Mouse (Mus musculus) neural tube, embryonic 12.5 days (tissue): ENCODE results near the gene Aldh1l1. TPM values are rescaled to one million over a fixed set of nuclear protein-coding genes. Genes with fewer than 3 reads are reported as not detected.

Experiments used
- ATAC-seq: fragments of 200-750 bp; cut with Nextera tagmentation; 2 replicates; pipeline ENCODE4 v1.8.0; 2017; ENCODE audit warnings: low read depth, mild to moderate bottlenecking, moderate TSS enrichment, moderate library complexity; ENCODE audit not compliant: low FRiP score
- H3K27ac ChIP-seq: fragments of 300-500 bp; sonication (generic); 2 replicates; pipeline ENCODE4 v1.5.1; 2016
- H3K27me3 ChIP-seq: fragments of 300-500 bp; sonication (generic); replicated peaks from 2 replicates; pipeline ENCODE4 v1.6.1; 2016; ENCODE audit warnings: mild to moderate bottlenecking
- H3K36me3 ChIP-seq: fragments of 300-500 bp; sonication (generic); 2 replicates; pipeline ENCODE4 v1.6.1; 2016; ENCODE audit warnings: mild to moderate bottlenecking
- H3K4me1 ChIP-seq: fragments of 300-500 bp; sonication (generic); 2 replicates; pipeline ENCODE4 v1.6.1; 2016
- H3K4me2 ChIP-seq: fragments of 300-500 bp; sonication (generic); replicated peaks from 2 replicates; pipeline ENCODE4 v1.6.1; 2016; ENCODE audit warnings: mild to moderate bottlenecking
- H3K4me3 ChIP-seq: fragments of 300-500 bp; sonication (generic); 2 replicates; pipeline ENCODE4 v1.5.1; 2016
- H3K9ac ChIP-seq: fragments of 300-500 bp; sonication (generic); 2 replicates; pipeline ENCODE4 v1.6.1; 2016; ENCODE audit warnings: mild to moderate bottlenecking
- H3K9me3 ChIP-seq: fragments of 300-500 bp; sonication (generic); 2 replicates; pipeline ENCODE4 v1.6.1; 2016; ENCODE audit warnings: mild to moderate bottlenecking
- WGBS: fragments of 180-500 bp; shearing (Covaris S2); methylation state at CpG from one replicate; pipeline ENCODE4 v1.1.7; 2016; 5-methylcytosine and 5-hydroxymethylcytosine counted together
- polyA plus RNA-seq: library from polyadenylated mRNA; unstranded; fragments of >200 nt; fragmentation: Nextera tagmentation; extraction: Ambion mirVana; gene quantifications from 2 replicates; pipeline ENCODE4 v1.2.1, GENCODE M21; 2016

Aldh1l1 gene
- polyA plus RNA-seq, 1 experiment from 2014 or later = 9.5 TPM

- H3K36me3 ChIP-seq = no peaks in the 10 kb centered on the region
- no peak for ATAC-seq
- H3K27ac ChIP-seq = 0 out of 2 replicates have a peak overlapping the region, but pooled peaks have one; percentile 38
Measured at GRCm38 (mm10) chr6:90540520-90540919, 54.3 kb downstream of the Aldh1l1 start.

DNA sequence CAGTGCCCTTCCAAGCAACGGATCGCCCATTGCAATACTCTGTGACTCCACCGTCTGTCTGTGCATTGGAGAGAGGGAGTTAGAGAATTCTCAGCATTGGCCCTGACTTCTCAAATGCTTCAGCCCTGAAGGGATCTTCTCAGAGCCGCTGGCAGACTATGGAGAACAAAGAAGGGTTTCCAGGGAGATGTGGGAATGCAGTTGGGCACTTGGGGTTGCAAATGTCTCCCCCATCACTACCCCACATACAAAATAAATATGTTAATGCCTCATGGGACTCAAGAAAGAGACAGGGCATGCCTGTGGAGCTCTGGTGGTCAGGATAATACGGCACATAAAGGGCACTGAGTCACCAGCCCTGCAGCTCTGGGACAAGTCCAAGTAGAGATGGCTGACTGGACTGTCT, 55.1 kb downstream of the Aldh1l1 start:
- H3K4me2 ChIP-seq = no peak overlapping the region
- H3K36me3 ChIP-seq = no peaks in the 10 kb centered on the region
- WGBS = 30% methylated on average over 5 of the region's 5 CpGs
- H3K9ac ChIP-seq = no peak overlapping the region
- no peaks in the 10 kb centered on the region for H3K27me3 ChIP-seq
- H3K4me3 ChIP-seq = no peak overlapping the region
- H3K27ac ChIP-seq = 0 out of 2 replicates have a peak overlapping the region, but pooled peaks have one; percentile 38
- H3K9me3 ChIP-seq = no peaks in the 10 kb centered on the region
- H3K4me1 ChIP-seq = no peaks in the 10 kb centered on the region
- ATAC-seq = peak; percentile 65

More at GRCm38 (mm10) chr6:90540520-90540919, 54.3 kb downstream of the Aldh1l1 start:
- no peaks in the 10 kb centered on the region for H3K27me3 ChIP-seq
- H3K4me3 ChIP-seq = no peak overlapping the region
- H3K4me2 ChIP-seq = no peak overlapping the region
- H3K4me1 ChIP-seq = no peaks in the 10 kb centered on the region
- H3K9me3 ChIP-seq = no peaks in the 10 kb centered on the region
- no peak overlapping the region for H3K9ac ChIP-seq
- WGBS = 81% methylated on average over 1 of the region's 1 CpGs

DNA sequence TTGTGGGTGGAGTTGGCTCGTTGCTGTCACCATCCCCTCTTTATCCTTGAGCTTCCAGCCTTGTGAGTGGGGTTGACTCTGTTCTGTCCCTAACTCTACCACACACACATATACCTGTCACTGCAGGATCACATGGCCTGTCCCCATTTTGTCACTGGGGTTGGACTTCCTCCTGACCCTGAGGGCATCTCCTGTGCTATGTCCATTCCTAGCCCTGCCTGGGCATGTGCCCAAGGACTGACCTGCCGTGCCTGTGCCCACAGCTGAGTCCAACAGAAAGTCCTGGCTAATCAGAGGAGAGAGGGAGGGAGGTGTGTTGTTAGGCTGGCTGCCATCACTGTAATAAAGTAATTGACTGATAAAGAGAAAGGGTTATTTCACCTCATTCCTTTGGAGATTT, 58.2 kb downstream of the Aldh1l1 start:
- WGBS = 43% methylated on average over 2 of the region's 2 CpGs
- H3K4me3 ChIP-seq = no peak overlapping the region

GRCm38 (mm10) chr6:90546274-90546673, 60.0 kb downstream of the Aldh1l1 start:
- Histone ChIP-seq H3K4me2 (no peak overlapping the region), H3K27ac (no peak overlapping the region), H3K4me3 (no peak overlapping the region), H3K4me1 (0 out of 2 replicates have a peak, but pooled peaks cover 9% of the 10 kb centered on the region), H3K9me3 (no peaks in the 10 kb centered on the region), H3K9ac (no peak overlapping the region), H3K27me3 (no peaks in the 10 kb centered on the region), H3K36me3 (no peaks in the 10 kb centered on the region)
- WGBS = 71% methylated on average over 3 of the region's 3 CpGs
- no peak for ATAC-seq

More for the DNA sequence above, 58.2 kb downstream of the Aldh1l1 start:
- H3K27ac ChIP-seq = no peak overlapping the region
- H3K9me3 ChIP-seq = no peaks in the 10 kb centered on the region
- no peak overlapping the region for H3K9ac ChIP-seq
- H3K4me2 ChIP-seq = no peak overlapping the region
- no peak for ATAC-seq
- no peaks in the 10 kb centered on the region for H3K27me3 ChIP-seq
- no peaks in the 10 kb centered on the region for H3K36me3 ChIP-seq
- no peaks in the 10 kb centered on the region for H3K4me1 ChIP-seq

DNA sequence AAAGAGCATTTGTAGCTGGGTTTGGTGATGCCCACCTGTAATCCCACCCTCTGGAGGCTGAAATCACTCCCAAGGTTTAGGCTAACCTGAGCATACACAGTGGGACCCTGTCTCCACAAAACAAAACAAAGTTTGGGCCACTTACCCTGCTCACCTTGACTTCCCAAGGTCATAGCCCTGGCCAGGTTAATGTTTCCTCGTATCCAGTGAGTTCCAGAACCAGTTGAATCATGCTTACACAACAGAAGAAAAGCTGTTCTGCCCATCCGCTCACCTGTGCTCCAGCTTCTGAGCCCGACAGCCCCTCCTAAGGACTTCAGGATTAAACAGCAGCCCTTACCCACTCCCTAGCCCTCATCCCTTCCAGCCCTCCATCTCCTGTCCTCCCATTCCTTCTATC, 60.8 kb downstream of the Aldh1l1 start:
- H3K9ac ChIP-seq = no peak overlapping the region
- no peaks in the 10 kb centered on the region for H3K36me3 ChIP-seq
- ATAC-seq = no peak
- H3K27ac ChIP-seq = no peak overlapping the region
- no peak overlapping the region for H3K4me3 ChIP-seq
- no peak overlapping the region for H3K4me2 ChIP-seq
- WGBS = 84% methylated on average over 3 of the region's 3 CpGs
- H3K27me3 ChIP-seq = no peaks in the 10 kb centered on the region
- 0 out of 2 replicates have a peak, but pooled peaks cover 9% of the 10 kb centered on the region for H3K4me1 ChIP-seq
- no peaks in the 10 kb centered on the region for H3K9me3 ChIP-seq

GRCm38 (mm10) chr6:90550161-90550912, 64.1 kb downstream of the Aldh1l1 start:
- Histone ChIP-seq H3K4me2 (peak overlapping the region; percentile 48), H3K27ac (no peak overlapping the region), H3K4me3 (0 out of 2 replicates have a peak overlapping the region, but pooled peaks have one; percentile 1), H3K36me3 (no peaks in the 10 kb centered on the region), H3K27me3 (no peaks in the 10 kb centered on the region), H3K4me1 (0 out of 2 replicates have a peak, but pooled peaks cover 9% of the 10 kb centered on the region), H3K9me3 (no peaks in the 10 kb centered on the region), H3K9ac (no peak overlapping the region)
- WGBS = 14% methylated on average over 25 of the region's 25 CpGs
- ATAC-seq = peak; percentile 83

DNA sequence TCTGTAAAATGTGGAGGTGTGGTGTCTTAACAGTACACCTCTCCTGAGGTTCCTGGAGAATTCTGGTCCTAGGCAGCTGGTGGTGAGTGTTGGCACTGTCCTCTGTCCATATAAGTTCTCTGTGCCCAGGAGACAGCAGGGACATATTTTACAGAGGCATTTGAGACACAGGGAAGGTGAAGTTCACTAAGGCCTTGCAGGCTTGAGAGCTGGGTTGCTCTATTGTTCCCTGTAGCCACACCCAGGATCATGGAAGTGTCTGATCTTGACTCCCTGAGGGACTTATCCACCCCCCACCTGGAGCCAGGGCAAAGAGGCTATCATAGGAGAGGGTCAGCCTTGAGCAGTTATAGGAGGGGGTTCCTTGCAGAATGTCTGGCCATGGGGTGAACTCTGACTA, 65.0 kb downstream of the Aldh1l1 start:
- Histone ChIP-seq H3K9me3 (no peaks in the 10 kb centered on the region), H3K4me3 (no peak overlapping the region), H3K4me1 (0 out of 2 replicates have a peak, but pooled peaks cover 9% of the 10 kb centered on the region), H3K4me2 (peak overlapping the region; percentile 48), H3K27me3 (no peaks in the 10 kb centered on the region), H3K36me3 (no peaks in the 10 kb centered on the region), H3K27ac (no peak overlapping the region), H3K9ac (peak overlapping the region; percentile 35; the same call in 1 of the 2 replicates)
- no peak for ATAC-seq

DNA sequence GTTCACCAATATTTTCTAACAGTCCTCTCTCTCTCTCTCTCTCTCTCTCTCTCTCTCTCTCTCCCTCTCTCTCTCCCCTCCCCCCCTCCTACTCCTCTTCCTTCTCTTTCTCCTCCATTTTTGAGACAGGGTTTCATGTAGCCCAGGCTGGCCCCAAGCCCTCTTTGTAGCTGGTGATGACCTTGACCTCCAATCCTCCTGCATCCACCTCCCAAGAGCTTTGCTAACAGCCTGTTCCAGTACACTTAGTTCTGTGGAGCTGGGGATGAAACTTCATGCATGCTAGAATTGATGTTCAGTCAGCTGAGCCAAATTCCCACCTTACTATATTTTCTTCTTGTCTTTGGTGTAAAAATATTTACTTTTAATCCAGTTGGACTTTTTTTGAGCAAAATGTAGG, 67.0 kb downstream of the Aldh1l1 start:
- no peaks in the 10 kb centered on the region for H3K9me3 ChIP-seq
- ATAC-seq = no peak
- 0 out of 2 replicates have a peak, but pooled peaks cover 9% of the 10 kb centered on the region for H3K4me1 ChIP-seq
- H3K9ac ChIP-seq = no peak overlapping the region
- no peaks in the 10 kb centered on the region for H3K36me3 ChIP-seq
- H3K27me3 ChIP-seq = no peaks in the 10 kb centered on the region
- H3K27ac ChIP-seq = no peak overlapping the region
- no peak overlapping the region for H3K4me2 ChIP-seq
- no peak overlapping the region for H3K4me3 ChIP-seq

DNA sequence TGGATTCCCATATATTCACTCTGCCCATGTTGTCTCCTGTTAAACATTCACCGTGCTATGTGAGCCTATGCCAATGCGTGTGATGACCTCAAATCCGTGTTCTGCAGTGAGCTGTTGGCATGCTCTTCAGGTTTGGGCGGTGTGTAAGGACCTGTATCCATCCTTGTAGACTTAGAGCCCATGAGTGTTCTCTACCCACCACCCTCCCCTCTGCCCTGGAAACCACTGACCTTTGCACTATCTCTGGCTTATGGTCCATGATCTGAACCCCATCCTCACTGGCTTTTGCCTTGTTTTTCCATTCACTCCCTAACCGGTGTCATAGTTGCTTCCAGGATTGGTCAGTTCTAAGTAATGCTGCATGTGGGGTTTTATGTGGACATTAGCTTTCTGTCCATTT, 67.5 kb downstream of the Aldh1l1 start:
- no peak overlapping the region for H3K27ac ChIP-seq
- no peaks in the 10 kb centered on the region for H3K36me3 ChIP-seq
- no peak overlapping the region for H3K4me3 ChIP-seq
- no peak for ATAC-seq
- no peaks in the 10 kb centered on the region for H3K9me3 ChIP-seq
- no peaks in the 10 kb centered on the region for H3K27me3 ChIP-seq
- H3K4me1 ChIP-seq = 0 out of 2 replicates have a peak, but pooled peaks cover 9% of the 10 kb centered on the region
- no peak overlapping the region for H3K9ac ChIP-seq
- no peak overlapping the region for H3K4me2 ChIP-seq
- 92% methylated on average over 5 of the region's 5 CpGs for WGBS

- WGBS = 64% methylated on average over 2 of the region's 2 CpGs
- Histone ChIP-seq H3K27me3 (no peaks in the 10 kb centered on the region), H3K4me1 (peaks cover 6% of the 10 kb centered on the region; the same call in 1 of the 2 replicates), H3K9ac (no peak overlapping the region), H3K36me3 (no peaks in the 10 kb centered on the region), H3K9me3 (no peaks in the 10 kb centered on the region), H3K4me2 (no peak overlapping the region), H3K27ac (no peak overlapping the region), H3K4me3 (no peak overlapping the region)
- no peak for ATAC-seq
Measured at GRCm38 (mm10) chr6:90556534-90557058, 70.4 kb downstream of the Aldh1l1 start.

DNA sequence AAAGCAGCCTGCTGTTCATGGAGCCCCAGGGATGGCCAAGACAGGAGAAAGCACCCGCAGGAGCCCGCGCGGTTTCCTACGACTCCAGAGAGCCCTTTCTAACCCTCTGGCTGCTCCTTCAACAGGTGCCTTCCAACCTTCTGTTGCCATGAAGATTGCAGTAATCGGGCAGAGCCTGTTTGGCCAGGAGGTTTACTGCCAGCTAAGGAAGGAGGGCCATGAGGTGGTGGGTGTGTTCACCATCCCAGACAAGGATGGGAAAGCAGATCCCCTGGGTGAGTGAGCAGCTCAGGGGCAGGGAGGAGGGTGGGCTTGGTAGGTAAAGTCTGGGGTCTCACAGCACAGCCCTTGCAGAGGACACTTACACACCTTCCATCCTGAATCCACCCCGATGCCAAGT, 70.8 kb downstream of the Aldh1l1 start:
- 83% methylated on average over 7 of the region's 7 CpGs for WGBS
- Histone ChIP-seq H3K9ac (no peak overlapping the region), H3K27ac (no peak overlapping the region), H3K9me3 (no peaks in the 10 kb centered on the region), H3K4me1 (peaks cover 7% of the 10 kb centered on the region; the same call in 1 of the 2 replicates), H3K4me3 (no peak overlapping the region), H3K36me3 (no peaks in the 10 kb centered on the region), H3K27me3 (no peaks in the 10 kb centered on the region), H3K4me2 (no peak overlapping the region)
- ATAC-seq = no peak

DNA sequence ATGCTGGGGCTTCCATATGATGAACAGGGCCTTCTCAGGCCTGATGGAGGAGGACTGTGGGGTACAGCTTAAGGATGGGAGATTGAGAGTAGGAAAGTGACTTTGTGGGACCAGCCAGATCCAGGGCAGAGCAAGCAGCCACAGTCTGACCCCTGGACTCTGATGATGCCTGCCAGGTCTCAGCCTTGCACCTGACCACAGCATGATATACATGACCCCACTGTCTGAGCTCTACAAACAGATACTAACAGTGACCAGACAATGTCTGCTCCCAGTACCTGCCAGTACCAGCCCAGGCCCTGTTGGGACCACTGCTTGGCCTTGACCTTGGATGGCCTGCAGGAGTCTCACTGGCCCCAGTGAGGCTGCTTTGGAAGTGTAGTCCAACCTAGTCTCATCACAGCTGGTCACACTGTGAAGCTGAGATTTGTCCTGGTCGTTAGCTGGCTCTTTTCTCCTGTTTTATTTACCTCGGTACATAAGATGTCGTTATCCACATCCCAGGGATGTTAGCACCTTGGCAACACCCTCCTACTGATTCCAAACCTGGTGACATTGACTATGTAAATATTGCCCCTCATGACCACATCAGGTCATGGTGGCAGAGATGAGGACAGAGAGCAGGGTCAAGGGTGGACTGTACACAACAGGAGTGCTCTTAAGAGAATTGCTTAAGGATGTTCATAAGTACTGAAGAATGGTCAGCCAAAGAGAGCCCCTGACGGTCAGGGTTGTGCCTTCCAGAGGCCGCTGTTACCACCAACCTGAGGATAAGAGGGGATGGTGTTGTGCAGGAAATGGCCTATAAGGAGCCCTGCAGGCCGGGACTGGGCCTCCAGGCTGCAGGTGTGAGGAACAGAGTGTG, 71.8 kb downstream of the Aldh1l1 start:
- no peak for ATAC-seq
- Histone ChIP-seq H3K4me3 (no peak overlapping the region), H3K9me3 (no peaks in the 10 kb centered on the region), H3K9ac (no peak overlapping the region), H3K27ac (no peak overlapping the region), H3K4me1 (peaks cover 7% of the 10 kb centered on the region; the same call in 1 of the 2 replicates), H3K27me3 (no peaks in the 10 kb centered on the region), H3K4me2 (no peak overlapping the region), H3K36me3 (no peaks in the 10 kb centered on the region)
- 81% methylated on average over 6 of the region's 6 CpGs for WGBS
